Mouse (Mus musculus) neural tube, embryonic 13.5 days (tissue): ENCODE data around the gene Spock1. TPM values are rescaled to one million over a fixed set of nuclear protein-coding genes. Genes with fewer than 3 reads are reported as not detected.
"Not testable (repeated sequence)": the region's sequence is repeated elsewhere in the genome, so short reads cannot be mapped to it uniquely, and the experiment has no call there.

ENCODE experiments used
- ATAC-seq: fragments of 200-750 bp; cut with Nextera tagmentation; 2 replicates; pipeline ENCODE4 v1.8.0; 2017; ENCODE audit warnings: low read depth, mild to moderate bottlenecking, moderate TSS enrichment, moderate library complexity
- H3K27ac ChIP-seq: fragments of 300-500 bp; sonication (generic); replicated peaks from 2 replicates; pipeline ENCODE4 v1.5.1; 2015; ENCODE audit warnings: moderate library complexity, mild to moderate bottlenecking, inconsistent platforms
- H3K27me3 ChIP-seq: fragments of 300-500 bp; sonication (generic); 2 replicates; pipeline ENCODE4 v1.6.1; 2015; ENCODE audit warnings: mild to moderate bottlenecking, inconsistent platforms
- H3K36me3 ChIP-seq: fragments of 300-500 bp; sonication (generic); 2 replicates; pipeline ENCODE4 v1.6.1; 2015; ENCODE audit warnings: mild to moderate bottlenecking, inconsistent platforms
- H3K4me1 ChIP-seq: fragments of 300-500 bp; sonication (generic); replicated peaks from 2 replicates; pipeline ENCODE4 v1.6.1; 2015; ENCODE audit warnings: inconsistent platforms
- H3K4me2 ChIP-seq: fragments of 300-500 bp; sonication (generic); 2 replicates; pipeline ENCODE4 v1.6.1; 2015; ENCODE audit warnings: inconsistent platforms, mild to moderate bottlenecking, moderate library complexity
- H3K4me3 ChIP-seq: fragments of 300-500 bp; sonication (generic); 2 replicates; pipeline ENCODE4 v1.5.1; 2015; ENCODE audit warnings: mild to moderate bottlenecking, inconsistent platforms
- H3K9ac ChIP-seq: fragments of 300-500 bp; sonication (generic); 2 replicates; pipeline ENCODE4 v1.6.1; 2015; ENCODE audit warnings: moderate library complexity, mild to moderate bottlenecking, inconsistent platforms
- H3K9me3 ChIP-seq: fragments of 300-500 bp; sonication (generic); 2 replicates; pipeline ENCODE4 v1.6.1; 2016; ENCODE audit warnings: inconsistent platforms
- WGBS: fragments of 180-500 bp; shearing (Covaris S2); methylation state at CpG from one replicate; pipeline ENCODE4 v1.1.7; 2015; 5-methylcytosine and 5-hydroxymethylcytosine counted together
- polyA plus RNA-seq: library from polyadenylated mRNA; unstranded; fragments of >200 nt; fragmentation: Nextera tagmentation; extraction: Ambion mirVana; gene quantifications from 2 replicates; pipeline ENCODE4 v1.2.1, GENCODE M21; 2015

Gene Spock1
- polyA plus RNA-seq, 1 experiment from 2014 or later, result 90.2 TPM

DNA sequence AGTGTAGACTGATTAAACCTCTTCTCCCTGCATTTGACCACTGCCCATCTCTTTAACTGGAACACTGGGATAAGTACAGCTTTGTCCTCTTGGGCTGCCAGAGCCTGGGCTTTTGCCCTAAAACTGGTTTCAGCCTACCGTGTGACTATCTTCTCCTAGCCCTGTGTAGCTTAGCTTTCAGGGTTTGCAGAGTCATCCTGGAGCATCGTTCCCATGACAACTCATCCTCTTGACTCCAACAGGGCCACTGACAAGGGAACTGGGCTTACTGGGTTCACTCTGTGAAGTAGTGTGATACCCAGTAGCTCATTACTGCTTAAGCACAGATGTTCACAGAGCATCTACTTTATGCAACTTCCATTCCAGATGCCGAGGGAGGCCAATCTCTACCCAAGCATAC, 303.7 kb downstream of the Spock1 start:
- Histone ChIP-seq H3K4me1 (peaks cover 37% of the 10 kb centered on the region), H3K4me3 (no peak overlapping the region), H3K36me3 (no peaks in the 10 kb centered on the region), H3K27ac (no peak overlapping the region; the same call in 1 of the 2 replicates), H3K9ac (no peak overlapping the region), H3K9me3 (no peaks in the 10 kb centered on the region), H3K27me3 (peaks cover 36% of the 10 kb centered on the region), H3K4me2 (no peak overlapping the region)
- ATAC-seq, result no peak
- WGBS, result 84% methylated on average over 3 of the region's 3 CpGs

DNA sequence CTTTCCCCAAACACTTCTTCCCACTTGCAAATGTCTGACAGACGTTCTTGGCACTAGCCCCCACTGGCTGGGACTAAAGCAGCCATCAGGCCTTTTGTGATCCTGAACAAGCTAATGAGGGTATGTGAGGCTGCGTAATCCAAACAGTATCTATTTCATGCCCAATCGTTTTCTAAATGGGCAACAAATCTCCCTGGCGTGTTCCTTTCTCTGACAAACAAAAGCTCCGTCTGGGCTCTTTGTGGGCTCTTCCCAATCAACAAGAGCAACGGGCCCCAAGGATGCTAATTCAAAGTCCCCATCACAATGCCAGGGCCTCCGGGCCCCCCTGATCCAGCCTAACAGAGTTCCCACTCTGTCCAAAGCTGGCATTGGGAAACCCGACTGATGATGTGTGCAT, 304.9 kb downstream of the Spock1 start:
- H3K27me3 ChIP-seq, result peaks cover 42% of the 10 kb centered on the region
- H3K36me3 ChIP-seq, result no peaks in the 10 kb centered on the region
- ATAC-seq, result peak; percentile 73
- WGBS, result 14% methylated on average over 8 of the region's 8 CpGs
- peak overlapping the region; percentile 9; the same call in 1 of the 2 replicates for H3K27ac ChIP-seq
- peaks cover 34% of the 10 kb centered on the region for H3K4me1 ChIP-seq
- H3K9me3 ChIP-seq, result no peaks in the 10 kb centered on the region
- no peak overlapping the region for H3K9ac ChIP-seq
- no peak overlapping the region for H3K4me3 ChIP-seq
- no peak overlapping the region for H3K4me2 ChIP-seq

DNA sequence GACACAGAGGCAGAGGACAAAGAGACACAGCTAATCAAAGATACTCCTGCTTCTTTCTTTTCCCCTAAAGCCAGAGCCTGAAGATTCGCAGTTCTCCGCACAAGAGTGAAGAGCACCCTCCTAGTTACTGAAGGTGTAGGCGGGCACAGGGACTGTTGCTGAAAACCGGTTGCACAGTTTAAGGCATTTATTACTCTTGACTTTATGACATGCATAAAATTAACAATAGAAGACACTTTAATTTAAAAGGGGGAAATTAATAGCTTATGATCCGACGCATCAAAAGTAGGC, 312.4 kb downstream of the Spock1 start:
- H3K27me3 ChIP-seq, result peaks cover 17% of the 10 kb centered on the region
- peak overlapping the region; percentile 42 for H3K4me2 ChIP-seq
- no peaks in the 10 kb centered on the region for H3K36me3 ChIP-seq
- ATAC-seq, result no peak
- H3K4me1 ChIP-seq, result peaks cover 27% of the 10 kb centered on the region
- peak overlapping the region; percentile 49 for H3K9ac ChIP-seq
- H3K27ac ChIP-seq, result peak overlapping the region; percentile 95
- WGBS, result 46% methylated on average over 6 of the region's 6 CpGs
- no peaks in the 10 kb centered on the region for H3K9me3 ChIP-seq
- 0 out of 2 replicates have a peak overlapping the region, but pooled peaks have one; percentile 11 for H3K4me3 ChIP-seq

DNA sequence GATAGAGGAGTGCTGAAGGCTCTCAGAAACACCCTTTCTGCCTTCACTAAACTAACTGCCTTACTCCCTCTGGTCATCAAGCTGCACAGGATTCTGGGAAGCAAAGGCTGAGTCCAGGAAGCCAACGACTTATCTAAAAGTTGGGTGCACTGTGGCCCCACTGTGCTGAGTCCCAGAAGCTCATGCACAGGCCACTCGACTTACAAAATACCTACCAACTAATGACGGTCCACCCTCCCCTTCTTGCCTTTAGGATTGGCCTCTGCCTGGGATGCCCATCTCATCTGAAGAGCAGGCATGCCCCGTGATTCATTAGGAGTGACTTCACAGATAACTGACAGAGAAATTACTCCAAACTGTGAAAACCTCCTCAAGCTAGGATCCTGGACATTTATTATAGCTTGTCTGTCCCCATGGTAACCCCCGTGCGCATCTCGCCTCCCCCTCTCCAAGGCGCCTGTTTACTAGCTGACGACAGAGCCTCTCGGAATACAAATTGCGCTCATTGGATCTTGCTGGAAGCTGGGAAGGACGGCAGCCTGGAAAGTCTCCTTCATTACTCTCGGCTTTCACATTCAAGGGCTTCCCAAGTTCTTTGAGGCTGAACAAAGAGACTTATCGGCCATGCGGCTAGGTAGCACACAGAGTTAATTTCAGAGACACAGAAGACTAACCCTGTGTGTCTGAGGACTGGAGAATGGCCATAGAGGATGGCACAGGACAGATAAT, 312.9 kb downstream of the Spock1 start:
- Histone ChIP-seq H3K4me3 (0 out of 2 replicates have a peak overlapping the region, but pooled peaks have one; percentile 11), H3K36me3 (no peaks in the 10 kb centered on the region), H3K4me1 (peaks cover 27% of the 10 kb centered on the region), H3K4me2 (peak overlapping the region; percentile 42), H3K9me3 (no peaks in the 10 kb centered on the region), H3K27ac (peak overlapping the region; percentile 95), H3K9ac (peak overlapping the region; percentile 49), H3K27me3 (peaks cover 15% of the 10 kb centered on the region)
- ATAC-seq, result peak; percentile 90
- 21% methylated on average over 15 of the region's 15 CpGs for WGBS

DNA sequence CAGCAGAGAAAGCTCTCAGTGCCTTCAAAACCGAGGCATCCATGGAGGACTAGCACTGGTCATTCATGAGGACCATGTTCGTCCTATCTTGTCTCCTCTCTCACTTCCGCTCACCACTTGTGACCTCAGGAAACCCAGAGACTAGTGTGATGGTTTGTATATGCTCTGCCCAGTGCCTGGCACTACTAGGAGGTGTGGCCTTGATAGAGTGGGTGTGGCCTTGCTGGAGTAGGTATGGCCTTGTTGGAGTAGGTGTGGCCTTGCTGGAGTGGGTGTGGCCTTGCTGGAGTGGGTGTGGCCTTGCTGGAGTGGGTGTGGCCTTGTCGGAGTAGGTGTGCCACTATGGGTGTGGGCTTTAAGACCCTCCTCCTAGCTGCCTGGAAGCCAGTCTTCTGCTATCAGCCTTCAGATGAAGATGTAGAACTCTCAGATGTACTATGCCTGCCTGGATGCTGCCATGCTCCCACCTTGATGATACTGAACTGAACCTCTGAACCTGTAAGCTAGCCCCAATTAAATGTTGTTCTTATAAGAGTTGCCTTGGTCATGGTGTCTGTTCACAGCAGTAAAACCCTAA, 318.7 kb downstream of the Spock1 start:
- peak; percentile 4; the same call in 1 of the 2 replicates for ATAC-seq
- not testable (repeated sequence) for H3K36me3 ChIP-seq, H3K9ac ChIP-seq, H3K4me2 ChIP-seq, H3K4me3 ChIP-seq, H3K27me3 ChIP-seq, H3K9me3 ChIP-seq
- peak overlapping the region; percentile 85 for H3K27ac ChIP-seq
- H3K4me1 ChIP-seq, result peaks cover 35% of the 10 kb centered on the region
- 73% methylated on average over 4 of the region's 4 CpGs for WGBS

DNA sequence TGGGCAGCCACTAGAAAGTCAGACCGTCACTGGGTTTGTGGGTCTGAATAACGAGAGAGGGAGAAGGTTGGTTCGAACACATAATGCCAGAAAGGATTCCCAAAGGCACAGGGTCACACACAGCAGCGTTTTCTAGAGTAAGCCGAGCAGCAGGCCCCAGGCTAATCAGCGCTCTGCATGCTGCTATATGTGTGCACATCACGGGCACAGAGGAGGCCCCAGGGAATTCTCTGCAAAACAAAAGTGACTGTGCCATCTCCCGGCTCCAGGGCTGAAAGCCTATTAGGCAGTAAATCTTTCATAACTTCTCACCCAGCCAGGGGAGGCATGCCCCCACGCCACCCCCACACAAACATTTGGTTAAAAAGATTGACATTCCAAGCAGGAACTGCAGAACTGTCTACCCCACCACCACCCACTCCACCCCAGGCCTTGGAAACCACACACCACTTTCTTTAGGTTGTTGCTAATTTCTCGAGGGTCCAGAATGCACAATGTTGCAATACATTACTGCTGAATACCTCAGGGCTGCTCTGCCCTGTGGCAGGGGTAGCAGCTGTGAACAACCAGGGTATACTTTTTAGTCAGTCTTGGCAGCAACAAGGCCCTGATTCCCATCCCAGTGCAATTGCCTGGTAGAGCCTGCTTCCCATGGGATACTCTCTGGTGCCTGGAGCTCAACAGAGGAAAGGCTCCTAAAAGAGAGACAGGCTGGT, 319.4 kb downstream of the Spock1 start:
- Histone ChIP-seq H3K27me3 (no peaks in the 10 kb centered on the region), H3K4me1 (peaks cover 34% of the 10 kb centered on the region), H3K4me2 (no peak overlapping the region), H3K27ac (peak overlapping the region; percentile 85), H3K9ac (peak overlapping the region; percentile 9; the same call in 1 of the 2 replicates), H3K4me3 (no peak overlapping the region), H3K36me3 (no peaks in the 10 kb centered on the region), H3K9me3 (no peaks in the 10 kb centered on the region)
- 11% methylated on average over 10 of the region's 10 CpGs for WGBS
- peak; percentile 86 for ATAC-seq

DNA sequence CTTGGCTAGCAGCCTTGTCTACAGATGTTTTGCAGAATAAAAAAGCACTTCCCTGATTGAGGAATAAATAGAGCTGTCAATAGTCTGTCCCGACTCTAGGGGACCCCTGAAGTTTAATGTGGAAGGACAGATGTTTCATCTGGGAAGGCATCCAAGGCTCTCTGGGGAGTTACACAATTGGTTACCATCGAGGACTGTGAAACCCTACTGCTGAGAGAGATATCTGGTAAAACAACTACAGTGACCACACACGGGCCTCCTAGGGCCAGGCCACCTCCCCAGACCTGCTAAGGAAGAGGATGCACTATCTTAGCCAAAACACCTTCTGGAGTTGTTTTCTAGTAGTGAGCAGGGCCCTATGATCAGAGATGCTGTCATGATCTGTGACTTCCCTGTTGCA, 323.0 kb downstream of the Spock1 start:
- WGBS, result 46% methylated on average over 3 of the region's 3 CpGs
- H3K27me3 ChIP-seq, result no peaks in the 10 kb centered on the region

DNA sequence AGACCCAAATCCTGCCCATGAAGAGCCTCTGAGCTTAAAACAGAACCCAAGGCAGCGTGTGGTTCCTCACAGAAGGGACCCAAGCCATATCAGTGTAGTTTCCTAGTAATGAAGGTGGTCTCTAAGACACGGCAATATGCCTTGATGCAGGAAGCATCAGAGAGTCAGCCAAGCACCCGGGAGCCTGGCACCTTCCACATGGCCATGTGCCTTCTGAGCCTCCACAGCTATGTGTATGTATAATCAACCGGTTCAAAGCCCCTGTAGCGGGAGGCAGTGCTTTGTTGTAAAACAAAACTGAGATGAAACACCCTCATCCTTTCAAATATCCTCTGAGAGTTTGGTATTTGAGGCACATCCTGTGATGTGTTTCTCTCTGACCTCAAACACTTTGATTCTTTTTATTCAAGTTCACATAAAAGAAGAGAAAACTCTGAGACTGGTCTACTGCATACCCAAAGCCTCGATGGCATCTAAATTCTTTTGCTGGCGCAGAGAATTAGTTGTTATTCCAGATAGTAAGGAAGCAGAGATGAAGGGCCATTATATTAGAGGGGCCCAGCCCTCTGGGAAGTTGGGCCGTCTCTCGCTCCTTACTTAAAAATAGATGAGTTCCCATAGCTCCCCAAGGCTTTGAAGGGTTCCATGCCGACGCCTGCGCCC, 325.7 kb downstream of the Spock1 start:
- H3K27ac ChIP-seq, result peak overlapping the region; percentile 46
- H3K4me2 ChIP-seq, result no peak overlapping the region
- H3K4me3 ChIP-seq, result no peak overlapping the region
- WGBS, result 66% methylated on average over 12 of the region's 12 CpGs
- H3K4me1 ChIP-seq, result peaks cover 40% of the 10 kb centered on the region
- no peak overlapping the region for H3K9ac ChIP-seq
- ATAC-seq, result no peak
- H3K27me3 ChIP-seq, result no peaks in the 10 kb centered on the region
- no peaks in the 10 kb centered on the region for H3K9me3 ChIP-seq
- no peaks in the 10 kb centered on the region for H3K36me3 ChIP-seq

More for the DNA sequence above, 323.0 kb downstream of the Spock1 start:
- peaks cover 60% of the 10 kb centered on the region for H3K4me1 ChIP-seq
- H3K9me3 ChIP-seq, result no peaks in the 10 kb centered on the region
- H3K4me3 ChIP-seq, result no peak overlapping the region
- H3K9ac ChIP-seq, result no peak overlapping the region
- 0 out of 2 replicates have a peak overlapping the region, but pooled peaks have one; percentile 3 for H3K27ac ChIP-seq
- no peak for ATAC-seq
- no peaks in the 10 kb centered on the region for H3K36me3 ChIP-seq
- H3K4me2 ChIP-seq, result no peak overlapping the region

DNA sequence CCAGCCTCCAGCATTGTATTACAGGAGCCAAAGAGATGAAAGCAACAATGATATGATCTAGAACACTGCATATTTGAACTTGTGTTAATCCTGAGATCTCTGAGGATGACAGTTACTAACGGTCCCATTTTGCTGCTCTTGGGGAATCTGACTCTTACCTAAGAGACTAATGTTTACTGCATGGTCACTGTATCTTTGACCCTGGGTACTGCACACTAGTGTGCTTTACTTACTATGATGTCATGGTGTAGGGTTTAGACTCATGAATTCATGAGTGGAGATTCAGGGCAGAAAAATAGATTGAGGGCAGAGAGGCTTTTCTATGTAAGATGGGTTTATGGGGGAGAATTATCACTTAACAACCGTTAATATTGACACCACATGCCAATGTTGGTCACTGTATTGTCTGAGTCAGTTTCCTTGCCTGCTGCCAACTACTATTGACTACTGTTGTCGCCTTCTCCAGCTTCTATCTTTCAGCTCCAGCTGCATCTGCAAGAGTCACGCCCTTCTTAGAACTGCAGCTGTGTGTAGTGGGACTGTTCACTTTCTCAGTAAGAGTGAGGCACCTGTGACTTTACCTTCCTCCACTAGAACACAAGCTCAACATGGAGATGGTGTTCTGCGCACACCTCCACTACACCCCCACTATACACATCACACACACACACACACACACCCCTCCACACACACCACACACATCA, 330.4 kb downstream of the Spock1 start:
- Histone ChIP-seq H3K27me3 (no peaks in the 10 kb centered on the region), H3K27ac (no peak overlapping the region), H3K36me3 (peaks cover 5% of the 10 kb centered on the region; the same call in 1 of the 2 replicates), H3K4me1 (peaks cover 17% of the 10 kb centered on the region), H3K9ac (no peak overlapping the region), H3K4me2 (no peak overlapping the region), H3K9me3 (no peaks in the 10 kb centered on the region), H3K4me3 (no peak overlapping the region)
- 93% methylated on average over 5 of the region's 5 CpGs for WGBS
- no peak for ATAC-seq

DNA sequence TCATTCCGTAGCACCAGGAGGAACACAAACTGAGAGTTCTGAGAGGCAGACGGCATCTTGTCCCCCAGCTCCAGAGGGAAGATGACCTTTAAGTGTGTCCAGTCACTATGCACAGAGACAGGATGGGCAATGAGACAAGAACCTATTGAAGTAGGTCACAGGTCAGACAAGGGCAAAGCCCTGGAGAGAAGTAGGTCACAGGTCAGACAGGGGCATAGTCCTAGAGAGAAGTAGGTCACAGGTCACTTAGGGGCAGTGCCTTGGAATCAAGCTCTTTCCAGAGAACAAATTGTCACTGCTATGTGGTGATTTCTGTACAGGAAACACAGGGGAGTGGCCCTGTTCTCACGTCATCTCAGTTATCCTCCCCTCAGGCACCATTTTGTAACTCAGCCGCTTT, 334.6 kb downstream of the Spock1 start:
- Histone ChIP-seq H3K27me3 (no peaks in the 10 kb centered on the region), H3K9me3 (no peaks in the 10 kb centered on the region), H3K36me3 (peaks cover 5% of the 10 kb centered on the region; the same call in 1 of the 2 replicates), H3K27ac (no peak overlapping the region), H3K4me1 (no peaks in the 10 kb centered on the region), H3K4me3 (no peak overlapping the region), H3K9ac (no peak overlapping the region), H3K4me2 (no peak overlapping the region)
- whole genome bisulfite sequencing, result 58% methylated on average over 4 of the region's 4 CpGs
- no peak for ATAC-seq

DNA sequence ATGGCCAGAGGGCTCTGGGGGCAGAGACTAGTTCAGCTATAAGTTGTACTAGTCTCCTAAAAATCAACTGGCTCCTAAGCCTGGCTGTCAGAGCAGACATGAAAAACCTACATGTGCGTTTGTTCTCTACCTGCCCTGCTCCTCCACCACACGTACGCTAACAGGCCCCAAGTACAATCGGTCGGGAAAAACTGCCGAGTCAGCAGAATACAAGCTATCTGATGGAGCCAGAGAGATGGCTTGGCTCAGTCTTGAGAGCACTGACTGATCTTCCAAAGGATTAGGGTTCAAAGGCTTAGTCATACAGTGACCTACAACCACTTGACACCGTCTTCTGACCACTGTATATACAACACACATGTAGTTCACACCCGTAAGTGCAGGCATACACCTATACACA, 339.7 kb downstream of the Spock1 start:
- H3K9me3 ChIP-seq, result no peaks in the 10 kb centered on the region
- no peak overlapping the region for H3K27ac ChIP-seq
- no peak overlapping the region for H3K4me2 ChIP-seq
- no peak for ATAC-seq
- H3K4me3 ChIP-seq, result no peak overlapping the region
- 86% methylated on average over 8 of the region's 8 CpGs for WGBS
- no peak overlapping the region for H3K9ac ChIP-seq
- no peaks in the 10 kb centered on the region for H3K36me3 ChIP-seq
- H3K4me1 ChIP-seq, result no peaks in the 10 kb centered on the region
- no peaks in the 10 kb centered on the region for H3K27me3 ChIP-seq
